Mouse (Mus musculus): Measurements from ENCODE around the gene Zscan21. TPM values are rescaled to one million over a fixed set of nuclear protein-coding genes. Genes with fewer than 3 reads are reported as not detected.

The Zscan21 gene
- total RNA-seq, 2 experiments from 2014 or later = 19.6 to 23.0 TPM

Small RNA genes within 50 kb of the gene (microRNA-seq; reads per million reads assigned to microRNA genes)
- 675 reads per million, percentile 71 among the genes with 10 or more reads in this experiment for gene Mir106b
- 350 reads per million, percentile 61 among the genes with 10 or more reads in this experiment for gene Mir25
- gene Mir93 = 1,424 reads per million, percentile 79 among the genes with 10 or more reads in this experiment

Other genes starting within 250 kb of the Zscan21 start
- gene Pilrb2, start 245.1 kb upstream of the Zscan21 start, total RNA-seq (2021) = 1 to 10 TPM in 1 of 2 experiments, under 1 TPM in 1; 0.69 to 1.1 TPM
- under 1 TPM in 1 of 2 experiments, not detected in 1; 0.10 TPM for gene Cyp3a13, start 195.3 kb upstream of the Zscan21 start, total RNA-seq (2021)
- gene Gjc3, start 153.8 kb upstream of the Zscan21 start, total RNA-seq (2021) = 10 to 100 TPM in 1 of 2 experiments, 1 to 10 TPM in 1; 8.1 to 10.3 TPM
- gene Azgp1, start 135.4 kb upstream of the Zscan21 start, total RNA-seq (2021) = 1 to 10 TPM in 1 of 2 experiments, under 1 TPM in 1; 0.37 to 1.2 TPM
- gene Smok3a, start 95.6 kb upstream of the Zscan21 start, total RNA-seq (2021) = not detected
- not detected for gene Smok3b, start 95.5 kb upstream of the Zscan21 start, total RNA-seq (2021)
- gene Smok3c, start 63.7 kb upstream of the Zscan21 start, total RNA-seq (2021) = not detected
- 10 to 100 TPM; 18.7 to 19.4 TPM for gene Zkscan1, start 31.8 kb upstream of the Zscan21 start, total RNA-seq (2021)
- gene Zfp113, start 38.8 kb downstream of the Zscan21 start, total RNA-seq (2021) = 10 to 100 TPM in 1 of 2 experiments, 1 to 10 TPM in 1; 9.9 to 10.3 TPM
- gene Cops6, start 44.2 kb downstream of the Zscan21 start, total RNA-seq (2021) = 100 to 1,000 TPM; 141 to 142 TPM
- 10 to 100 TPM; 22.1 to 24.1 TPM for gene Ap4m1, start 55.1 kb downstream of the Zscan21 start, total RNA-seq (2021)
- 10 to 100 TPM; 48.6 to 51.9 TPM for gene Mcm7, start 55.5 kb downstream of the Zscan21 start, total RNA-seq (2021)
- 10 to 100 TPM; 31.0 to 33.6 TPM for gene Taf6, start 70.5 kb downstream of the Zscan21 start, total RNA-seq (2021)
- gene Cnpy4, start 70.6 kb downstream of the Zscan21 start, total RNA-seq (2021) = 10 to 100 TPM; 18.9 to 19.9 TPM
- gene Mblac1, start 77.4 kb downstream of the Zscan21 start, total RNA-seq (2021) = 1 to 10 TPM; 5.6 to 5.7 TPM
- 1 to 10 TPM; 2.3 to 2.4 TPM for gene Nxpe5, start 109.0 kb downstream of the Zscan21 start, total RNA-seq (2021)
- 10 to 100 TPM; 52.9 to 54.9 TPM for gene Lamtor4, start 138.6 kb downstream of the Zscan21 start, total RNA-seq (2021)
- gene BC037034, start 147.1 kb downstream of the Zscan21 start, total RNA-seq (2021) = 1 to 10 TPM; 8.0 to 9.5 TPM
- under 1 TPM; 0.36 to 0.69 TPM for gene Gal3st4, start 155.9 kb downstream of the Zscan21 start, total RNA-seq (2021)
- gene Gm43720, start 163.1 kb downstream of the Zscan21 start, total RNA-seq (2021) = not detected
- gene Gpc2, start 163.1 kb downstream of the Zscan21 start, total RNA-seq (2021) = 1 to 10 TPM; 1.7 to 3.0 TPM
- 1 to 10 TPM in 1 of 2 experiments, under 1 TPM in 1; 0.54 to 1.4 TPM for gene Stag3, start 163.3 kb downstream of the Zscan21 start, total RNA-seq (2021)
- gene Pvrig, start 225.1 kb downstream of the Zscan21 start, total RNA-seq (2021) = not detected